In the genomic region with DNA sequence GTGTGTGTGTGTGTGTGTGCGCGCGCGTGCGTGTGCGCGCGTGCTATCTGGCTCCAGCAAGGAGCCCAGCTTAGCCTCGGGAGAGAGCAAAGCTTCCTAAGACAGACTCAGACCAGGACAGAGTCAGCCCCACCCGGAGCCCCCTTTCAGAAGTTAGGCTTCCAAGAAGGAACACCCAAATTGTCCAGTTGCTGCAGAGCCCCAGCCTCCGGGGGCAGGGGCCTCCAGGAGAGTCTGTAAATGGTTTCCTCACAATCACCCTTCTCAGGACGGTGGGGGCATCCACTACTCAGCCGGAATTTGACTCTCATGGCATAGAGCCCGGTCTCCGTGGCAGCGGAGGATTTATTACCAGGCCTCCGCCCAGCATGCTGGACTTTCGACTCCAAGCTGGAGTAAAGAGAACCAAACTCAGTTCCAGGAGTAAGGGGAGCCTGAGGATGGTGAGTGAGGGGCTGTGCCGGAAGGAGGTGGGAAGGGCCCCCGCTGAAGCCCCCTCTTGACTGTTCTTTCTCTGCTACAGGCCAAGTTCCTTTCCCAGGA, we compare ENCODE assay signal across 9 mouse cellular contexts. TPM values are rescaled to one million over a fixed set of nuclear protein-coding genes. Genes with fewer than 3 reads are reported as not detected.
DNase-seq lines count a peak whose midpoint lies in the region; ATAC-seq and TF ChIP-seq lines count a peak whose summit lies in the region.
"Had no signal": no experiment of that assay in that cellular context is flagged by ENCODE, and none has a peak within 500 bp of the region (broad histone marks: within the 10 kb centered on the region; RNA-seq: fewer than 3 reads in every experiment).

A gene (plus strand): TSS at position 362 of the 543 bp plus-strand sequence.

- H3K9me3 ChIP-seq in lung, embryonic 14.5 days (ENCODE audit: low read depth, low read length): no peaks in the 10 kb centered on the region

- H3K4me3 ChIP-seq in lung, embryonic 14.5 days (ENCODE audit: low read depth, low read length): peak within 1 kb of the TSS; percentile 10

- no peaks in the 10 kb centered on the region for H3K36me3 ChIP-seq in lung, embryonic 14.5 days (ENCODE audit: insufficient read depth)

- H3K27ac ChIP-seq in lung, embryonic 14.5 days (ENCODE audit: low read depth): peak within 1 kb of the TSS; percentile 81

- H3K4me2 ChIP-seq in lung, embryonic 14.5 days: peak within 1 kb of the TSS; percentile 55

- H3K27me3 ChIP-seq in lung, embryonic 14.5 days (ENCODE audit: insufficient read depth, low read length): no peaks in the 10 kb centered on the region

- ATAC-seq in lung, embryonic 14.5 days (ENCODE audit: insufficient read depth): peak; percentile 75

- 15% methylated on average over 12 of the region's 20 CpGs for WGBS in lung, embryonic 14.5 days

- no peak for TF ChIP-seq CTCF in lung, embryonic 14.5 days (IDR thresholded peaks at IDR 0.05; ENCODE audit: low read depth)

- H3K9ac ChIP-seq in lung, embryonic 14.5 days: peak within 1 kb of the TSS; percentile 4; the same call in 1 of the 2 replicates

- DNase-seq in 3T3-L1 (ENCODE audit: low read depth, low spot score): peak; percentile 84
- DNase-seq in adrenal gland, postnatal 36 days: peak; percentile 89 to 91
- peak; percentile 54 to 85 for DNase-seq in gastrocnemius, postnatal 4 days (ENCODE audit: low spot score in 2 of 2)
- peak; percentile 94 for DNase-seq in kidney, adult 11 months
- peak; percentile 93 for DNase-seq in lung, embryonic 14.5 days
- peak; percentile 77 for DNase-seq in ovary, postnatal 36 days (ENCODE audit: low spot score)
- DNase-seq in spleen, adult 18-20 months: no peak
- DNase-seq in left cerebral cortex, adult 8-10 months (ENCODE audit: low spot score in 2 of 2): no peak

- H3K4me1 ChIP-seq in lung, embryonic 14.5 days (ENCODE audit: insufficient read depth): peaks cover 27% of the 10 kb centered on the region

RNA-seq across cellular contexts. Expression of the gene that starts here (rescaled TPM):
- 10 to 100 TPM in 1 of 2 experiments, 1 to 10 TPM in 1; 7.9 to 10.6 TPM for total RNA-seq in adrenal gland, postnatal 36 days (2021)
- 10 to 100 TPM; 19.9 to 20.3 TPM for total RNA-seq in gastrocnemius, postnatal 4 days (2021)
- polyA plus RNA-seq in lung, embryonic 14.5 days (2014; fragmentation: Nextera tagmentation; extraction: Ambion mirVana): 11.6 and 13.4 TPM in 2 replicates
- 1 to 10 TPM in 3 of 4 experiments, under 1 TPM in 1; 0.91 to 5.1 (median 1.7) TPM for total RNA-seq in left cerebral cortex, adult 8-10 months (2022)
- total RNA-seq: neutrophil, adult 5-6 weeks had no signal

Comparison
In these comparisons a context has a peak if more than half of its experiments do, and no peak if none do; other contexts are left out.
1. DNase-seq: peak in 3T3-L1 (single experiment), adrenal gland, postnatal 36 days (2 of 2), gastrocnemius, postnatal 4 days (2 of 2), kidney, adult 11 months (single experiment), lung, embryonic 14.5 days (single experiment) and ovary, postnatal 36 days (single experiment); none in spleen, adult 18-20 months (0 of 2) and left cerebral cortex, adult 8-10 months (0 of 2).